Mouse (Mus musculus): Measurements from ENCODE around the gene Snx33. TPM values are rescaled to one million over a fixed set of nuclear protein-coding genes. Genes with fewer than 3 reads are reported as not detected.
"Not testable (repeated sequence)": the region's sequence is repeated elsewhere in the genome, so short reads cannot be mapped to it uniquely, and the experiment has no call there.

Gene Snx33
- polyA plus RNA-seq, 1 experiment from 2014 or later, result 8.5 TPM

DNA sequence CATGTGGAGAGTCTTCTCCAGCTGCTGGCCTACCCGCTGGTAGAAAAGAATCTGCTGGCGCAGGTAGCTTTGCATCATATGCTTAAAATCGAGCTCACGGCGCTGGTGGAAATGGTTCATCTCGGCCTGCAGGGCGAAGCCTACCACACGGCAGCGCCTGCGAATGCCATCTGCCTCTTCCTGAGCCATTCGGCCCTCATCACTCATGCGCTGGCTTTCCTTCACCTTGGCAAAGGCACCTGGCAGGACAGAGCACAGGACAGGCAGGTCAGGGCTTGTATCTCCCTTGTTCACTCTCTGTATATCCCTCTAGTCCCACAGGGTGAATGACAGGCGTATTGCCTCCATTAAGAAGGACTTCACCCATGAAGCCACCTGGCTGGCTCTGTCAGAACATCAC, 9.7 kb downstream of the Snx33 start:
- TF ChIP-seq CTCF (IDR thresholded peaks at IDR 0.05; ENCODE audit: low read depth), result no peak
- 97% methylated on average over 13 of the region's 13 CpGs for WGBS

DNA sequence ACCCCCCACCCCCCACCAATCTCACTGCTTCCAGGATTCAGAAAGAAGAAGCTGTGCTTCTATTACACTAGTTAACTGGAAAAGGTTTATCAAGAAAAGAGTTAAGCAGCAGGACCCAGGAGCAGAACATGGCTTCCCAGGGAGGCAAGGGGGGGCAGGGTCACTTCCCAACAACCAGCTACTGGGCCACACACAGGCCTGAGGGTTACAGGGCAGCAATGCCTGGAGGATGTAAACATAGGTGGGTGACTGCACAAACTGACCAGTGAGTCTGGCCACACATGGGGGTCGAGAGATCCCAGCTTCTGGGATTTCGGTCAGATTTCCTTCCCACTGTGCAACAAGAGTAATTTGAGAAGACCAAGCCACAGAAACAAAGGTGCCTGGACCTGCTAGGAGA, 11.0 kb downstream of the Snx33 start:
- no peak overlapping the region for H3K9ac ChIP-seq (ENCODE audit: low read depth, low read length)
- H3K4me1 ChIP-seq (replicated peaks; ENCODE audit: insufficient read depth, low read length), result no peaks in the 10 kb centered on the region
- no peak overlapping the region for H3K4me2 ChIP-seq (ENCODE audit: low read length)
- no peak for ATAC-seq (replicated peaks; ENCODE audit: low FRiP score, low read depth)
- no peak overlapping the region for H3K27ac ChIP-seq
- peaks cover 24% of the 10 kb centered on the region for H3K36me3 ChIP-seq (ENCODE audit: insufficient read depth, low read length)
- no peak for TF ChIP-seq CTCF (IDR thresholded peaks at IDR 0.05; ENCODE audit: low read depth)
- no peaks in the 10 kb centered on the region for H3K9me3 ChIP-seq (replicated peaks; ENCODE audit: low read length)
- no peak for DNase-seq (ENCODE audit: low spot score)
- H3K27me3 ChIP-seq (ENCODE audit: insufficient read depth, low read length), result no peaks in the 10 kb centered on the region
- H3K4me3 ChIP-seq (replicated peaks; ENCODE audit: low read depth, low read length), result no peak overlapping the region
- 66% methylated on average over 2 of the region's 2 CpGs for WGBS

More for the DNA sequence above, 9.7 kb downstream of the Snx33 start:
- H3K27ac ChIP-seq, result no peak overlapping the region
- peaks cover 24% of the 10 kb centered on the region for H3K36me3 ChIP-seq (ENCODE audit: insufficient read depth, low read length)
- ATAC-seq (replicated peaks; ENCODE audit: low FRiP score, low read depth) (no peak), DNase-seq (ENCODE audit: low spot score) (no peak)
- no peak overlapping the region for H3K9ac ChIP-seq (ENCODE audit: low read depth, low read length)
- H3K4me3 ChIP-seq (replicated peaks; ENCODE audit: low read depth, low read length), result no peak overlapping the region
- H3K4me2 ChIP-seq (ENCODE audit: low read length), result no peak overlapping the region
- H3K27me3 ChIP-seq (ENCODE audit: insufficient read depth, low read length), result no peaks in the 10 kb centered on the region
- H3K4me1 ChIP-seq (replicated peaks; ENCODE audit: insufficient read depth, low read length), result peaks cover 8% of the 10 kb centered on the region
- no peaks in the 10 kb centered on the region for H3K9me3 ChIP-seq (replicated peaks; ENCODE audit: low read length)

DNA sequence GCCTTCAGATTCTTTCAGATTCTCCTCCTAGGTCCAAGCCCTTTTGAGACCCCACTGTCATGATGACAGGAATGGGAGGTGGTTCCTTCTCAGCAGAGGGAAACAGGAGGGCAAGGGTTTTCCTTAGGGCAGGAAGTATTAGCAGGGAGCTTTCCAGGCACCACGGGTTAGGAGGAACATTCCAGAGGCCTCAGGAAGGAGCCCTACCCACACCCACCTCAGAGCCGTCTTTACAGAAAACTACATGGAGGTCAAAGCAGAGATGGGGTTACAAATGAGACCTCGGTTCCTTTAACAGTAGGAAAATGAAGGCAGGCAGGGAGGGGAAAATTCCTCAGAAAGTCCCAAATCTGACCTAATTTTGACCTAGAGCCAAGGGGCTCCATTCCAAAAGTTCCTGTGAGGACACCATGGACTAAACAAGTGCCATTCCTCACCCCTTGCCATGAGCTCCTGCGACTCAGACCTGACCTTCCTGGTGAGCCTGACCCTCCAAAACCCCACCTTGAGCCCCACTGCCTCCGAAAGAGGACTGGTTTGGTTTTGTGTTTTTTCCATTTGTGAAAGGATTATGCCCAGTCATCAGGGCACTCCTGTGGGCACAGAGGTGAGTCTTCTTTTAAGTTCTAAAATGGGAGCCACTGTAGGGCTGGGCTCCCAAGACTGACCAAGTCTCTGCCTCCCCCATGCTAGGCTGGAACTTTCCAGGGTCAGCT, 12.3 kb downstream of the Snx33 start:
- Histone ChIP-seq H3K27me3 (ENCODE audit: insufficient read depth, low read length) (no peaks in the 10 kb centered on the region), H3K9ac (ENCODE audit: low read depth, low read length) (no peak overlapping the region), H3K9me3 (replicated peaks; ENCODE audit: low read length) (no peaks in the 10 kb centered on the region), H3K4me3 (replicated peaks; ENCODE audit: low read depth, low read length) (no peak overlapping the region), H3K27ac (no peak overlapping the region), H3K4me2 (ENCODE audit: low read length) (no peak overlapping the region), H3K36me3 (ENCODE audit: insufficient read depth, low read length) (peaks cover 17% of the 10 kb centered on the region), H3K4me1 (replicated peaks; ENCODE audit: insufficient read depth, low read length) (no peaks in the 10 kb centered on the region)
- 64% methylated on average over 5 of the region's 5 CpGs for WGBS
- ATAC-seq (replicated peaks; ENCODE audit: low FRiP score, low read depth), result no peak
- no peak for TF ChIP-seq CTCF (IDR thresholded peaks at IDR 0.05; ENCODE audit: low read depth)
- no peak for DNase-seq (ENCODE audit: low spot score)

DNA sequence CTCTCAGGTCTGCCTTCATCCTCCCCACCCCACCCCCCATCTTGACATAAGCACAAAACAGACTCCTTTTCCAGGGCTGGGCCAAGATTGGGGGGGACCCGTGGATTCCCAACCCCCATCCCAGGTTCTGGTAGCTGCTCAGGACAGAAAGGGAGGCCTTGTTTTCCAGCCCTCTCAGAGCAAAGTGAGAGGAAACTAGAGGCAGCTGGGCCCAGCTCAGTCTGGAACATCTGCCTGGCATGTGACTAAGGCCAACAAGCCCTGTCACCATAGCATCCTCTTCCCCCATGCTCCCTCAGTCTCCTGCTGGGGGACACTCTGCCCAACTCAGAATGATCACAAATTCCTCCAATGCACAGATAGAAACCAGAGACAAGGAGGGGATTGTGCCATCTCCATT, 13.1 kb downstream of the Snx33 start:
- Histone ChIP-seq H3K4me1 (replicated peaks; ENCODE audit: insufficient read depth, low read length) (no peaks in the 10 kb centered on the region), H3K27ac (no peak overlapping the region), H3K9ac (ENCODE audit: low read depth, low read length) (no peak overlapping the region), H3K27me3 (ENCODE audit: insufficient read depth, low read length) (no peaks in the 10 kb centered on the region), H3K4me2 (ENCODE audit: low read length) (no peak overlapping the region), H3K36me3 (ENCODE audit: insufficient read depth, low read length) (peaks cover 17% of the 10 kb centered on the region), H3K9me3 (replicated peaks; ENCODE audit: low read length) (no peaks in the 10 kb centered on the region), H3K4me3 (replicated peaks; ENCODE audit: low read depth, low read length) (no peak overlapping the region)
- DNase-seq (ENCODE audit: low spot score) (no peak), ATAC-seq (replicated peaks; ENCODE audit: low FRiP score, low read depth) (no peak)
- WGBS, result 76% methylated on average over 1 of the region's 1 CpGs
- TF ChIP-seq CTCF (IDR thresholded peaks at IDR 0.05; ENCODE audit: low read depth), result no peak

DNA sequence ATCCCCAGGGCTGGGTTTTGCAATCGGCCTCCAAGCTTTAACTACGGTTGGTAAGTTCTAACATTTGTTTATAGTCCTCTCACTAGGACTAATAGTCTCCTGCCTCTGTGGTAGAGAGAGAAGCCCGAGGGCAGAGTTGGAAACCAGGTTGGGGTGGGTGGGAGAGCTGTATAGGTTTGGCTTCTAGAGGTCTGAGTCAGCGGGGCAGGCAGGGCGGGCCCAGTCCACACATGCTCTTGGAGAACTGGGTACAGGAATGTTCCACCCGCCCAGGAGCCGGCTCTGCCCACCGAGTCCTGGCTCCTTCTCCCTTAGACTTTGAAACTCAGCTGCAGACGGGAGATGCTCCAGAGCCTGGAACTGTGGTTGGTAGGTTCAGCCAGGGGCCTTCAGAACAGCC, 14.2 kb downstream of the Snx33 start:
- Histone ChIP-seq H3K9me3 (replicated peaks; ENCODE audit: low read length) (no peaks in the 10 kb centered on the region), H3K27me3 (ENCODE audit: insufficient read depth, low read length) (no peaks in the 10 kb centered on the region), H3K9ac (ENCODE audit: low read depth, low read length) (no peak overlapping the region), H3K27ac (no peak overlapping the region), H3K4me1 (replicated peaks; ENCODE audit: insufficient read depth, low read length) (no peaks in the 10 kb centered on the region), H3K4me2 (ENCODE audit: low read length) (no peak overlapping the region), H3K4me3 (replicated peaks; ENCODE audit: low read depth, low read length) (no peak overlapping the region), H3K36me3 (ENCODE audit: insufficient read depth, low read length) (peaks cover 17% of the 10 kb centered on the region)
- DNase-seq (ENCODE audit: low spot score) (no peak), ATAC-seq (replicated peaks; ENCODE audit: low FRiP score, low read depth) (no peak)
- WGBS, result 77% methylated on average over 9 of the region's 9 CpGs
- no peak for TF ChIP-seq CTCF (IDR thresholded peaks at IDR 0.05; ENCODE audit: low read depth)

DNA sequence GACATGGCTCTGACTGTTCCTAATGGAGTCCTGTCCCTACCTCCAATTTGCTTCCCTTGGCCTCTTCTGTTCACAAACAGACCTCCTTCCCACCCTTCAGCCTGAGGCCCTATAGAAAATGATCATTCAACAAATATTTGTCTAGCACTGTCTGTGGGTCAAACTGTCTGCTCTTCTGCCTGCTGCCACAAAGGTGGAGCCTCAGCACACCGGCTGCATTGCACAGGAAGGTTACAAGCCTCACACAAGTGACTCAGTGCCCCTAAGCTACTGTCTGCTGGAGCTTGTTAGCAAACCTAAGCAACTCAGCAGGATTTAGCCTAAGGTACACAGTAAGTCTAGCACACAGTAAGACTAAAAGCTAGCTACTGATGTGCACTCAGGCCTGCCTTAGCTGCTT, 17.2 kb downstream of the Snx33 start:
- no peak for TF ChIP-seq CTCF (IDR thresholded peaks at IDR 0.05; ENCODE audit: low read depth)
- WGBS, result 65% methylated on average over 1 of the region's 1 CpGs
- H3K36me3 ChIP-seq (ENCODE audit: insufficient read depth, low read length), result no peaks in the 10 kb centered on the region

DNA sequence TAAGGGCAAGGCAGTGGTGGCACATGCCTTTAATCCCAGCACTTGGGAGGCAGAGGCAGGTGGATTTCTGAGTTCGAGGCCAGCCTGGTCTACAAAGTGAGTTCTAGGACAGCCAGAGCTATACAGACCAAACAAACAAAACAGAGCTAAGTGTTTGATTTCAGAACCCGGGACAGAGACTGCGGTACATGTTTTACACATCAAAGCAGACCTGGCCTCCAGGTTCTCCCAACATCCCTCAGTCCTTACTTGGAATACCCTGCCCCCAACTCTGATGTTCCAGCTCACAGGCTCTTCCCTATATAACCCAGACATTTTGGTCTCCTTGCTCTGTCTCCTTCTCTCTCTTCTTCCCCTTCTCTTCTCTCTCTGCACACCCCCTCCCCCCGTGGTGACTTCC, 18.2 kb downstream of the Snx33 start:
- not testable (repeated sequence) for H3K9ac ChIP-seq (ENCODE audit: low read depth, low read length); H3K9me3 ChIP-seq (replicated peaks; ENCODE audit: low read length); H3K4me1 ChIP-seq (replicated peaks; ENCODE audit: insufficient read depth, low read length); H3K27ac ChIP-seq; DNase-seq (ENCODE audit: low spot score); H3K4me3 ChIP-seq (replicated peaks; ENCODE audit: low read depth, low read length); H3K27me3 ChIP-seq (ENCODE audit: insufficient read depth, low read length); H3K4me2 ChIP-seq (ENCODE audit: low read length); ATAC-seq (replicated peaks; ENCODE audit: low FRiP score, low read depth); H3K36me3 ChIP-seq (ENCODE audit: insufficient read depth, low read length)
- WGBS, result 44% methylated on average over 4 of the region's 4 CpGs

More for the DNA sequence above, 17.2 kb downstream of the Snx33 start:
- DNase-seq (ENCODE audit: low spot score) (no peak), ATAC-seq (replicated peaks; ENCODE audit: low FRiP score, low read depth) (no peak)
- H3K9me3 ChIP-seq (replicated peaks; ENCODE audit: low read length), result no peaks in the 10 kb centered on the region
- no peak overlapping the region for H3K4me2 ChIP-seq (ENCODE audit: low read length)
- no peak overlapping the region for H3K9ac ChIP-seq (ENCODE audit: low read depth, low read length)
- no peak overlapping the region for H3K27ac ChIP-seq
- H3K4me1 ChIP-seq (replicated peaks; ENCODE audit: insufficient read depth, low read length), result no peaks in the 10 kb centered on the region
- H3K4me3 ChIP-seq (replicated peaks; ENCODE audit: low read depth, low read length), result no peak overlapping the region
- H3K27me3 ChIP-seq (ENCODE audit: insufficient read depth, low read length), result no peaks in the 10 kb centered on the region

Measured in kidney, postnatal 0 days (tissue).